Mouse (Mus musculus): ENCODE data around the gene Hunk. TPM values are rescaled to one million over a fixed set of nuclear protein-coding genes. Genes with fewer than 3 reads are reported as not detected.

The Hunk gene
- polyA plus RNA-seq, 1 experiment, result 2.1 TPM

DNA sequence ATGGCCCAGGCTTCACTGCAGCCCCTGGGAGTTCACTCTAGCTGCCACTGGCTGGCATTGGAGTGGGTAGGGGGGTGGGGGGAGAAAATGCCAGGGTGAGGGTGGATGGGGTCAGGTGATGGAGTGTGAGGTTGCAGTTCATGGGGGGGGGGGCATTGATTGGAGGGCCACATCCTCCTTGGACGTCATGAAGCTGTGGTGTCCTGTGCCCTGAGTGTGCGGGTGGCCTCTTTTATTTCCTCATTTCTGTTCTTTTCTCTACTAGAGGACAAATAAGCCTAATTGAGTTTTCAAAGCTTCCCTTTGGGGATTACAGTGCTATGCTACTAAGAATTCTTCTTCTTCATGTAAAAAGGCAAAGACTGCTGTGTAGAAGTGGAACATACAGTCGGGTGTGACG, 99.8 kb downstream of the Hunk start:
- WGBS, result 93% methylated on average over 4 of the region's 4 CpGs
- no peak for DNase-seq (ENCODE audit: low read depth, low spot score)

DNA sequence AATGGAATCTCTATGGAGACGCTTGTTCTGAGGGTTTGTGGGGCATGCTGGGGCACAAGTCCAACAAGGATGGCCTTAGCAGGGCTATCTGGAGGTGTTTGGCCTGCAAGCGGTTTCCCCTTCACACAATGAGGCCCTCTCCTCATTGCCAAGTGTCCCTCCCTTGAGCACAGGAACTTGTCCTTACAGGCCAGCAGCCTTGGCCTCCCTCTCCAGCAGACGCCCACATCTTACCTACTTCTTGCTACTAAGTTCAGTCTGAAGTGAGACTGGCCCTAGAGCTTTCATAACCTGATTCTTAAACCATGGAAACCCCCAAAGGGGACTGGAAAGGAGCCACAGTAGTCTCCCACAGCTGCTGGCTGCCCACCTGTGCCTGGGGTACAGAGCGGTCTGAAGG, 104.3 kb downstream of the Hunk start:
- no peak for DNase-seq (ENCODE audit: low read depth, low spot score)
- WGBS, result 84% methylated on average over 4 of the region's 4 CpGs

DNA sequence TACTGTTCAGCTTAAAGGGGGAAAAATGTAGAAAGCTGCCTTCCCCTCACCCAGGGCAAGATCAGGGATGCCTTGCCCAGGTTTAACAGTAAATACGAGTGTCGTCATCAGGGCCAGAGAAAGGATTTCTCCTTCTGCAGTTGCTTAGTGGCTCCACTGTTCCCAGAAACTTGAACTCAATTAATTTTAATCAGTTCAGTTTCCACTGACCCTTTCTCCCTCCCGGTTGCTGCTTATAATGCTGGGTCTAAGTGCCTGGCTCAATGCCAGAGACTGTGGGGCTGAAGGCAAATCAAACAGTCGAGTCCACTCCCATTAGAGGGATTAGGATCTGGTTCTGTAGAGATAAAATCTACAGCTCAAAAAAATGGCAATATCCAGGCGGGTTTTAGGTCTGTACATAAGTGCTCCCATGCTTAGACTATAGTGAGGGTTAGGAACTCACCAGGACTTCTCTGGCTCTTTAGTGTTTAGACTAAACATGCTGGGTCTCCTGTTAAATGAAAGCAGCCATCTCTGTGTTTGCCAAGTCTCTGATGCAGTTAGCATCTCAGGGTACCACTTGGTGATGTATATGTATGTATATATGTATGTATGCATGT, 106.2 kb downstream of the Hunk start:
- DNase-seq (ENCODE audit: low read depth, low spot score), result no peak
- 51% methylated on average over 5 of the region's 5 CpGs for WGBS

DNA sequence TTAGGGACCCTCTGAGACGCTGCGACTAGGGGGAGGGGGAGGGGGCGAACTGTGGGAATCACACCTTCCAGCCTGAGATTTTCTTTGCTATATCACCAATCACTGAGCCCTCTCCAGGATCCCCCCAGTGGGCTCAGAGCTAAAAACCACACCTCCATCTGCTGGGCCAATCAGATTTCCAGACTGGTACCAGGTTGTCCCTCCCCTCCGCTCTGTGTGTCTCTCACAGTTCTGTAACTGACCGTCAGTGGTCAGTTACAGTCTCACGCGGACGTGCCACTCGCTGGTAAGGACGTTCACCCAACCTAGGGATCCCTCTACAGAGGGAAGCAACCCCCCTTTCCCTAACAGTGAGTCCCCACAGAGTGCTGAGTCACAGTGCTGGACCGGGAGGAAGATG, 111.1 kb downstream of the Hunk start:
- no peak for DNase-seq (ENCODE audit: low read depth, low spot score)
- 79% methylated on average over 11 of the region's 11 CpGs for WGBS

GRCm38 (mm10) chr16:90497749-90498464, 112.1 kb downstream of the Hunk start:
- no peak for DNase-seq (ENCODE audit: low read depth, low spot score)
- WGBS, result 83% methylated on average over 16 of the region's 16 CpGs

DNA sequence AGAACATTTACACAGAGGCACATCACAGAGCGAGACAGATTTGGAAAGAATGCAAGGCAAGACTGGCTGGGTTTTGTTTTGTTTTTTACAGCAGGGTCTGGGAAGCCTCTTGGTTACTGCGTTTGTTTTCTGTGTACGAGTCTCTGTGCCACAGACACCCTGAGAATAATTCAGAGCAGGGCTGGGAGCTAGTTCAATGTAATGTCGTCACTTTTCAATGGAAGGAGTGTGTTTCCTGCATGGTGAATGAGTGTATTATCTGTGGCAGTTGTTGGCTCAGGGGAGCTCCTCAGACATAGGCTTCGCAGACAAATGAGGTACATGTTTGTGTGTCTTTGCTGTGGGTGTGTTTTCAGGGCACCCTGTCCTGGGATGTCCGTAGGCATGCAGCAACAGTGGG, 115.0 kb downstream of the Hunk start:
- 82% methylated on average over 6 of the region's 6 CpGs for WGBS
- DNase-seq (ENCODE audit: low read depth, low spot score), result no peak

- DNase-seq (ENCODE audit: low read depth, low spot score), result no peak
- 73% methylated on average over 10 of the region's 10 CpGs for WGBS
These were observed 119.4 kb downstream of the Hunk start for GRCm38 (mm10) chr16:90505252-90505651.

- WGBS, result 85% methylated on average over 2 of the region's 2 CpGs
These were observed 119.9 kb downstream of the Hunk start for GRCm38 (mm10) chr16:90505680-90506079.

DNA sequence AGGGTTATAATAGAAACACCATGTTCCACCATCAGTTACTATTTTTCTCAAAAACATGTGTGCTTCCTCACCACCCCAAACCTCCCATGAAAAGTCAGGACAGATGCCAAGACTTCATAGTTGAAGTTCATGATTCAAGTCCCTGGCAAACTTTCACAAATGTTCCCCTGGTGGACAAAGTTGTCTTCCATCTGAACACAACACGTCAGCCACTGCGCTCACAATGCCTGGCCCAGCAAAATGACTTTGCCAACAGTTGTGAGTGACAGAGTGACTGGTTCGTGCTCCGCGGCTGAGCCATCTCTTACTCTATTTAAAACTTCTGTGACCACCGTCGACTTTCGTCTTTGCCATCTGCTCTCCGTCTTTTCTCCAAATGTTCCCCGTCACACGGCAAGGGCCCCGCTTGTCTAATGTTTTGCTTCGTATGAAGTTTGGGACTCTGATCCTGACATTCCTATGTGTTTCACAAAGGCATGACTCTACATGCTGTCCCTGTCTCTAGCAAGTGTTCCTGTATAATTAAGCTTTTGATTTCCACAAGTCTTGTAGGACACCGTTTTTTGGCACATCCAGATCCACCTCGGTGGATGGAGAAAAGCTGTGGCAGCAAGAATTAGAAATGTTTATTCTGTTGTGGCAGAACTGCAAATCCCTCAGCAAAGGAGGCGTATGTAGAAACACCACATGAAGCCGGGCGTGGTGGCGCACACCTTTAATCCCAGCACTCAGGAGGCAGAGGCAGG, 125.9 kb downstream of the Hunk start:
- WGBS, result 81% methylated on average over 19 of the region's 19 CpGs
- DNase-seq (ENCODE audit: low read depth, low spot score), result no peak

More at GRCm38 (mm10) chr16:90505680-90506079, 119.9 kb downstream of the Hunk start:
- no peak for DNase-seq (ENCODE audit: low read depth, low spot score)

GRCm38 (mm10) chr16:90517041-90517440, 131.2 kb downstream of the Hunk start:
- 59% methylated on average over 9 of the region's 9 CpGs for WGBS
- DNase-seq (ENCODE audit: low read depth, low spot score), result no peak

- no peak for DNase-seq (ENCODE audit: low read depth, low spot score)
- WGBS, result 72% methylated on average over 8 of the region's 8 CpGs
These were observed 132.4 kb downstream of the Hunk start for GRCm38 (mm10) chr16:90518232-90518631.

GRCm38 (mm10) chr16:90518732-90519295, 133.0 kb downstream of the Hunk start:
- 85% methylated on average over 13 of the region's 13 CpGs for WGBS
- no peak for DNase-seq (ENCODE audit: low read depth, low spot score)

GRCm38 (mm10) chr16:90521191-90521950, 135.6 kb downstream of the Hunk start:
- DNase-seq (ENCODE audit: low read depth, low spot score), result no peak
- WGBS, result 47% methylated on average over 10 of the region's 10 CpGs

GRCm38 (mm10) chr16:90521951-90522255, 136.1 kb downstream of the Hunk start:
- 70% methylated on average over 3 of the region's 3 CpGs for WGBS
- DNase-seq (ENCODE audit: low read depth, low spot score), result no peak

- DNase-seq (ENCODE audit: low read depth, low spot score), result no peak
- WGBS, result 67% methylated on average over 1 of the region's 1 CpGs
These were observed 136.8 kb downstream of the Hunk start for GRCm38 (mm10) chr16:90522575-90522974.

GRCm38 (mm10) chr16:90523373-90523772, 137.6 kb downstream of the Hunk start:
- DNase-seq (ENCODE audit: low read depth, low spot score), result no peak
- WGBS, result 29% methylated on average over 6 of the region's 6 CpGs

DNA sequence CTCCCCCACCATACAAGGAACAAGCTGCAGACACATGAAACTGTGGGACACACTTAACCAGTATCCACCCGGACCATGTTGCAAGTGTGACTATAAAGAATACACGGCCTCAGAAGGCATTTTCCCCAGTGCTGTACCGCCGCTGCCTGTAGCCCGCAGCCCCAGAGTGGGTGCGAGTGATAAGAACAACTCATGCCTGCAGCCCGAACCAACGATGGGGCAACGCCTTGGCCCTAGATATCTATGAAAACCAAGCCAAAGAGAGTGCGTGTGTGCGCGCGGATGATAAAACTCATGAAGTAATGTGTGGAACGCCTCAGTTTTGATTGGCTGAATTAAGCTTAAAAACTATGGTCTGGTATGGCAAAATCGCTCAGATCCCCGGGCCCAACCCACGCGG, 138.1 kb downstream of the Hunk start:
- 93% methylated on average over 18 of the region's 18 CpGs for WGBS

GRCm38 (mm10) chr16:90524393-90524792, 138.6 kb downstream of the Hunk start:
- no peak for DNase-seq (ENCODE audit: low read depth, low spot score)
- WGBS, result 96% methylated on average over 18 of the region's 18 CpGs

More for the DNA sequence above, 138.1 kb downstream of the Hunk start:
- DNase-seq (ENCODE audit: low read depth, low spot score), result no peak

GRCm38 (mm10) chr16:90533119-90533673, 147.4 kb downstream of the Hunk start:
- DNase-seq (ENCODE audit: low read depth, low spot score), result no peak
- WGBS, result 60% methylated on average over 10 of the region's 10 CpGs

- no peak for DNase-seq (ENCODE audit: low read depth, low spot score)
- WGBS, result 53% methylated on average over 8 of the region's 8 CpGs
These were observed 148.8 kb downstream of the Hunk start for GRCm38 (mm10) chr16:90534591-90534990.
